Mouse (Mus musculus): Measurements from ENCODE around the gene Apba1.

- TF ChIP-seq CTCF (IDR thresholded peaks at IDR 0.05; ENCODE audit: low read depth) (no peak), EP300 (IDR thresholded peaks at IDR 0.05; ENCODE audit: low read depth) (no peak)
Observed at GRCm38 (mm10) chr19:23819882-23820281, 61.2 kb downstream of the Apba1 start.

Measured in liver, embryonic 14.5 days (tissue).